Mouse (Mus musculus) megakaryocyte, embryonic 14.5 days (primary cell): Measurements from ENCODE around the gene 4931406P16Rik. TPM values are rescaled to one million over a fixed set of nuclear protein-coding genes. Genes with fewer than 3 reads are reported as not detected.
A peak's percentile ranks its signal among the peaks of the same experiment; 100 is the strongest.

Experiments
- H3K27me3 ChIP-seq: replicated peaks from 2 replicates; pipeline ENCODE3; 2012; ENCODE audit warnings: inconsistent platforms
- H3K36me3 ChIP-seq: replicated peaks from 2 replicates; pipeline ENCODE3; 2012; ENCODE audit warnings: low read length, inconsistent platforms, mixed read lengths
- H3K4me1 ChIP-seq: 2 replicates; pipeline ENCODE4 v1.6.1; 2012; ENCODE audit warnings: inconsistent platforms
- H3K4me3 ChIP-seq: replicated peaks from 2 replicates; pipeline ENCODE3; 2012; ENCODE audit warnings: moderate library complexity, mild to moderate bottlenecking, inconsistent platforms
- H3K9me3 ChIP-seq: 2 replicates; pipeline ENCODE4 v1.6.1; 2012; ENCODE audit warnings: inconsistent platforms
- FLI1 ChIP-seq: IDR thresholded peaks from 2 replicates; pipeline ENCODE4 v1.6.1; 2012; ENCODE audit warnings: low read length, inconsistent platforms, mixed read lengths
- GATA1 ChIP-seq: IDR thresholded peaks from 3 replicates; pipeline ENCODE4 v1.6.1; 2012; ENCODE audit warnings: mixed read lengths, low read length, inconsistent platforms, borderline replicate concordance
- polyA plus RNA-seq: library from polyadenylated mRNA; stranded (reverse); fragments of >175 nt; gene quantifications from 2 replicates; pipeline ENCODE4 v1.2.3, GENCODE M21; 2012; ENCODE audit warnings: low replicate concordance; ENCODE audit not compliant: insufficient read depth

4931406P16Rik gene
- polyA plus RNA-seq, 1 experiment, result 6.2 TPM

- Histone ChIP-seq H3K4me1 (peaks cover 37% of the 10 kb centered on the region), H3K36me3 (peaks cover 10% of the 10 kb centered on the region), H3K4me3 (peak overlapping the region; percentile 7), H3K27me3 (no peaks in the 10 kb centered on the region), H3K9me3 (no peaks in the 10 kb centered on the region)
- TF ChIP-seq GATA1, result no peak; the same call in 2 of the 3 replicates
- peak; percentile 45; the same call in 1 of the 2 replicates for TF ChIP-seq FLI1
These were observed 22.1 kb downstream of the 4931406P16Rik start for GRCm38 (mm10) chr7:34291265-34291664.

DNA sequence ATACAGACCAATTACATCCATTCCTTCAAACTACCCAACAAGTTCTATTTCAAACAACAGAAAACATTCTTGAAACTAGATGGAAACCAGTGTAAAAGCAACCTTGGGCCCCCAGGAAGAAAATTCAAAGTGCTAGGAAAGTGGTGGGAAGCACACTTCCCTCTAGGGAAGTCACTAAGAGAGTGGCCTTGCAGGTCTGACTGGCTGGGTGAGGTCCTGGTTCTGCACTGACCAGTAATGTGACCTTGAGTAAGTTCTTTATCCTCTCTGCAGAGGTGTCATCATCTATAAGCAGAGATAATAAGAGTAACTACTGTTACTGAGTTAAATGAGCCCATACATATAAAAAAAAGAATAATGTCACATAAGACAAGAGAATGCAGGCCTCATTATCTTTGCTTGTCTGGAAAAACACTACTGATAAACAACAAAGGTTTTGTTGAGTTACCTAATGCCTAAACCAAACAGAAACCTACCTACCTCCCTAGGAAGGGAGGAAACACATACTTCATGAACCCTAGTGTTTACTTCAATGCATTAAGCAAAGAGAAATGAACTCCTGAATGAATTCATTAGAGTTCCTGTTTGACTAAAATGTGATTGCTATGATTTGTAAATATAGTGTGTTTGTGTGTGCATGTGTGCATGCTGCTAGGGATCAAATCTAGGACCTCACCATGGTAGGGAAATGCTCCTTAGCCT is 22.8 kb downstream of the 4931406P16Rik start:
- H3K4me3 ChIP-seq, result peak overlapping the region; percentile 7
- no peak for TF ChIP-seq FLI1
- TF ChIP-seq GATA1, result no peak
- H3K36me3 ChIP-seq, result peaks cover 9% of the 10 kb centered on the region

GRCm38 (mm10) chr7:34277656-34278055 is 35.7 kb downstream of the 4931406P16Rik start:
- no peaks in the 10 kb centered on the region for H3K9me3 ChIP-seq
- H3K27me3 ChIP-seq, result no peaks in the 10 kb centered on the region
- H3K4me1 ChIP-seq, result peaks cover 5% of the 10 kb centered on the region
- TF ChIP-seq FLI1 (no peak), GATA1 (no peak)
- H3K36me3 ChIP-seq, result peaks cover 33% of the 10 kb centered on the region
- H3K4me3 ChIP-seq, result no peak overlapping the region

More for the DNA sequence above, 22.8 kb downstream of the 4931406P16Rik start:
- Histone ChIP-seq H3K4me1 (peaks cover 37% of the 10 kb centered on the region), H3K27me3 (no peaks in the 10 kb centered on the region), H3K9me3 (no peaks in the 10 kb centered on the region)

GRCm38 (mm10) chr7:34276066-34276465 is 37.3 kb downstream of the 4931406P16Rik start:
- Histone ChIP-seq H3K27me3 (no peaks in the 10 kb centered on the region), H3K4me3 (no peak overlapping the region), H3K4me1 (peaks cover 6% of the 10 kb centered on the region), H3K36me3 (peaks cover 27% of the 10 kb centered on the region), H3K9me3 (no peaks in the 10 kb centered on the region)
- no peak for TF ChIP-seq GATA1

DNA sequence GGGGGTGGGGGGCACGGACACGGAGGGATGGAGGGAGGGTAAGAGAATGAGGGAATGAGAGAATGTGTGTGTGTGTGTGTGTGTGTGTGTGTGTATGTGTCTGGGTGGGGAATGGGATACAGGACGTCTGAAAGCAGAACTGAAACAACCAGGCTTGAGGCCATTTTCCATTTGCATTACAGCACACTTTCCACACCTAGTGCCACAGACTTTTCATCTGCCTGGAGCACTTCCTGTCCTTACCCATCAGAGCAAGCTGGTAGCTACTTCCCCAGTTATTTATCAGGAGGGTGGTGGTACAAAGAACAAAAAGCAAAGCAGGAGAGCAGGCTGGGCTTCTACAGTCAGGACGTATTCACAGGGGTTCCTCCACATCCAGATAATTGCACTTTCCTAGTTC is 40.9 kb downstream of the 4931406P16Rik start:
- H3K4me3 ChIP-seq, result no peak overlapping the region
- H3K4me1 ChIP-seq, result peaks cover 9% of the 10 kb centered on the region
- TF ChIP-seq FLI1 (no peak), GATA1 (no peak)
- no peaks in the 10 kb centered on the region for H3K9me3 ChIP-seq
- peaks cover 12% of the 10 kb centered on the region for H3K36me3 ChIP-seq
- no peaks in the 10 kb centered on the region for H3K27me3 ChIP-seq

DNA sequence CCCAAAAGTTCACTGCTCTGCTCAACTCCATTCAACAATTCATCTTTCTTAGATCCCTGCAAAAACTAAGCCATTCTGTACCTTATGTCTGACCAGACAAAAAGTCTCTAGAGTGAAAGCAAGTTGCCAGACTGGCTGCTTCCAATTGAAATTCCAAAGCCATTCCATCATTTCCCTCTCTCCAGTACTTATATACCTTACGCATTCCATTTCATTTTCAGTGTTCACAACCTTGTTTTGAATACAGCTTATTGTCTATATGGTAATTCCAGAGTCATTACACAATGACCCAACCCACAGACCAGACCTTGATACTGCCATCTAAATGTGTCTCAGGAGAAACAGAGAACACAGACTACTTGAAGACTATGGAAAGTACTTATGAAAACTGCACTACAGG is 44.9 kb downstream of the 4931406P16Rik start:
- peaks cover 3% of the 10 kb centered on the region for H3K36me3 ChIP-seq
- no peaks in the 10 kb centered on the region for H3K27me3 ChIP-seq
- TF ChIP-seq FLI1, result no peak
- TF ChIP-seq GATA1, result no peak
- H3K9me3 ChIP-seq, result no peaks in the 10 kb centered on the region
- peaks cover 30% of the 10 kb centered on the region for H3K4me1 ChIP-seq
- no peak overlapping the region for H3K4me3 ChIP-seq

GRCm38 (mm10) chr7:34266421-34266820 is 46.9 kb downstream of the 4931406P16Rik start:
- no peaks in the 10 kb centered on the region for H3K27me3 ChIP-seq
- no peak for TF ChIP-seq GATA1
- TF ChIP-seq FLI1, result no peak
- H3K36me3 ChIP-seq, result peaks cover 22% of the 10 kb centered on the region
- peaks cover 25% of the 10 kb centered on the region for H3K4me1 ChIP-seq
- H3K4me3 ChIP-seq, result peak overlapping the region; percentile 65
- no peaks in the 10 kb centered on the region for H3K9me3 ChIP-seq

DNA sequence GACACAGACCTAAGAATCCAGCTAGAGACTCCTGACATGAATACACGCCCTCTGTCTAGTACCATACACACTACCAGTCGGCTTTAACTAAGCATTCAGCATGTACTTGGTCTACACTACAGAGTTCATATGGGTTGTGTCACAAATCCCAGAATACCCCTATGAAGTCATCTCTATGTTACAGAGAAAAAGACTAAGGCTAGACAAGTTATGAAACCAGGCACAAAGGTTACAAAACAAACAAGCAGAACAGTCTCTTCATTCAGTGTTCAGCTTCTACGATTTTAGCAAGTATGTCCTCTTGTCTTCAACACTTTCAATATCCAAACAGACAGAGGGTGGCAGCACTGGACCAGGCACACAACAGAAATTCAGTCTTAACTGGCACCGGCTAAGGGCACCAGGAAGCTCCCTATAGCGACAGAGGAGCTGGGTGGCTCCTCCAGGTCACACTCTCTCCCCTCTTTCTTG is 47.4 kb downstream of the 4931406P16Rik start:
- peaks cover 27% of the 10 kb centered on the region for H3K36me3 ChIP-seq
- no peaks in the 10 kb centered on the region for H3K27me3 ChIP-seq
- peaks cover 25% of the 10 kb centered on the region for H3K4me1 ChIP-seq
- H3K9me3 ChIP-seq, result no peaks in the 10 kb centered on the region
- peak overlapping the region; percentile 65 for H3K4me3 ChIP-seq
- TF ChIP-seq GATA1 (no peak), FLI1 (no peak)

- Histone ChIP-seq H3K36me3 (peaks cover 49% of the 10 kb centered on the region), H3K9me3 (no peaks in the 10 kb centered on the region), H3K4me1 (peaks cover 29% of the 10 kb centered on the region), H3K4me3 (no peak overlapping the region), H3K27me3 (no peaks in the 10 kb centered on the region)
- TF ChIP-seq GATA1, result no peak
- no peak for TF ChIP-seq FLI1
These were observed 49.9 kb downstream of the 4931406P16Rik start for GRCm38 (mm10) chr7:34263437-34263836.

GRCm38 (mm10) chr7:34258407-34258806 is 54.9 kb downstream of the 4931406P16Rik start:
- peaks cover 27% of the 10 kb centered on the region for H3K4me1 ChIP-seq
- H3K4me3 ChIP-seq, result no peak overlapping the region
- TF ChIP-seq GATA1, result no peak
- TF ChIP-seq FLI1, result no peak
- no peaks in the 10 kb centered on the region for H3K27me3 ChIP-seq
- peaks cover 93% of the 10 kb centered on the region for H3K36me3 ChIP-seq
- H3K9me3 ChIP-seq, result no peaks in the 10 kb centered on the region

DNA sequence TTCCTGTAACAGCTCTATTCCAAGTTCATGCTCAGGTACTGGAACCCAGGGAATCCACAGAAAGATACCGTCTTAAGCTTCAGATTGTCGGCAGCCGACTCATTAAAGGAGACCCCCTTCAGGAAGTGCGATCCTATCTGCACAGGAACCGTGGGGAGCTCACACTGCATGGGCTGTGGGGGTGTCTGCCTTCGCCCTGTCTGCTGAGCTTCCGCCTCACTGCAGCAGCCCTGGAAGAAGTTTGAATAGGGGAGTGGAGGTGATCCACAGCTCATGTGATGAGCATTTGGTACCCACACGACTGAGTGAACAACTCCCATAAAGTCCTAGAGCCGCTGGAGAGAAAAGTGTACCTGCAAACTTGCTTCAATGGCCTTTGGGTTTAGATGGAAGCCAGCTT is 56.1 kb downstream of the 4931406P16Rik start:
- no peaks in the 10 kb centered on the region for H3K9me3 ChIP-seq
- peaks cover 27% of the 10 kb centered on the region for H3K4me1 ChIP-seq
- H3K4me3 ChIP-seq, result no peak overlapping the region
- no peak for TF ChIP-seq FLI1
- no peak for TF ChIP-seq GATA1
- peaks cover 93% of the 10 kb centered on the region for H3K36me3 ChIP-seq
- H3K27me3 ChIP-seq, result no peaks in the 10 kb centered on the region
